Mouse (Mus musculus) C2C12 (cell line): ENCODE data around the gene Mctp2. TPM values are rescaled to one million over a fixed set of nuclear protein-coding genes. Genes with fewer than 3 reads are reported as not detected.

Experiments
- H3K27me3 ChIP-seq: one replicate; pipeline ENCODE4 v1.6.1; 2011; ENCODE audit not compliant: control insufficient read depth, insufficient read depth, insufficient read length
- H3K36me3 ChIP-seq: one replicate; pipeline ENCODE4 v1.6.1; 2011; ENCODE audit not compliant: control insufficient read depth, insufficient read depth
- H3K4me3 ChIP-seq: one replicate; pipeline ENCODE4 v1.5.1; 2011; ENCODE audit warnings: mild to moderate bottlenecking, control low read depth; ENCODE audit not compliant: poor library complexity, insufficient read depth, severe bottlenecking
- H3K79me2 ChIP-seq: one replicate; pipeline ENCODE4 v1.6.1; 2011; ENCODE audit not compliant: control insufficient read depth, insufficient read depth
- H3K79me3 ChIP-seq: one replicate; pipeline ENCODE4 v1.6.1; 2011; ENCODE audit warnings: low read depth, control low read depth
- H3ac ChIP-seq: one replicate; pipeline ENCODE3; 2011; ENCODE audit warnings: low read depth; ENCODE audit not compliant: control insufficient read depth, insufficient read length
- CEBPB ChIP-seq: IDR thresholded peaks from one replicate; pipeline ENCODE4 v1.6.1; 2011; ENCODE audit warnings: low read depth, mild to moderate bottlenecking, control low read depth, moderate library complexity
- CTCF ChIP-seq: IDR thresholded peaks from one replicate; pipeline ENCODE4 v1.5.1; 2011; ENCODE audit not compliant: control insufficient read depth, insufficient read depth, insufficient read length
- FOSL1 ChIP-seq: IDR thresholded peaks from one replicate; pipeline ENCODE4 v1.8.0; 2011; ENCODE audit warnings: mild to moderate bottlenecking, low read length; ENCODE audit not compliant: poor library complexity, insufficient read depth, severe bottlenecking
- MAX ChIP-seq: IDR thresholded peaks from one replicate; pipeline ENCODE4 v1.6.1; 2011; ENCODE audit warnings: mild to moderate bottlenecking, control low read depth
- MYOD1 ChIP-seq: IDR thresholded peaks from one replicate; pipeline ENCODE4 v1.6.1; 2011; ENCODE audit warnings: low read depth; ENCODE audit not compliant: control insufficient read depth, insufficient read length
- MYOG ChIP-seq: IDR thresholded peaks from one replicate; pipeline ENCODE4 v1.6.1; 2011; ENCODE audit not compliant: control insufficient read depth, insufficient read length; ENCODE audit errors: extremely low read depth
- USF1 ChIP-seq: IDR thresholded peaks from one replicate; pipeline ENCODE4 v1.6.1; 2011; ENCODE audit warnings: low read depth, mild to moderate bottlenecking, control low read depth, moderate library complexity
- polyA plus RNA-seq: library from polyadenylated mRNA; unstranded; fragments of >200 nt; fragmentation: generic; extraction: Trizol; gene quantifications from one replicate; pipeline ENCODE4 v1.2.1, GENCODE M21; 2012; ENCODE audit warnings: missing spikeins

The Mctp2 gene
- polyA plus RNA-seq, 1 experiment, result 0.81 TPM

GRCm38 (mm10) chr7:72215563-72216215 lies 90.7 kb downstream of the Mctp2 start:
- Histone ChIP-seq H3K79me3 (no peaks in the 10 kb centered on the region), H3K4me3 (no peak overlapping the region), H3K79me2 (no peaks in the 10 kb centered on the region), H3K27me3 (no peaks in the 10 kb centered on the region), H3ac (no peak overlapping the region), H3K36me3 (no peaks in the 10 kb centered on the region)
- no peak for TF ChIP-seq MAX
- no peak for TF ChIP-seq FOSL1
- TF ChIP-seq CTCF, result no peak
- no peak for TF ChIP-seq MYOD1
- TF ChIP-seq MYOG, result no peak
- TF ChIP-seq USF1, result no peak
- TF ChIP-seq CEBPB, result no peak

DNA sequence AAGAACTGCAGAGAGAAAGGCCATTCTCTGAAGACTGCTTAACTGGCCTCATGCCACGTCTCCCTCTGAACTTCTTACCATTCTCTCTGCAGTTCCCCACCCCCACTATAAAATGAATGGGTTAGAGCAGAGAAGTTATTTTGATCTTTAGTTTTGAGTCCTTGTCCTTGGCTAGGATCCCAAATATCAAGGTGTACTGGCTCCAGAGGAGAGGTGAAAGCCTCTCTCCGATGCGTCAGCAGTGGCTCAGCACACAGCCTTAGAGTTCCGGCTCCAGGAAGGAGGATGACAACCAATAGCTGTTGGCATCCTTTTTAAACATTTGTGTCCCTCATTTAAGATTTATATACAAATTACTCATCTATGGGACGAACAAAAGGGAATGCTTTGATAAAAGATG lies 96.2 kb downstream of the Mctp2 start:
- Histone ChIP-seq H3K79me2 (no peaks in the 10 kb centered on the region), H3K79me3 (no peaks in the 10 kb centered on the region), H3ac (no peak overlapping the region), H3K27me3 (peaks cover 3% of the 10 kb centered on the region), H3K4me3 (no peak overlapping the region), H3K36me3 (no peaks in the 10 kb centered on the region)
- TF ChIP-seq USF1 (no peak), CEBPB (no peak), MYOD1 (no peak), MYOG (no peak), FOSL1 (no peak), MAX (no peak), CTCF (no peak)

- Histone ChIP-seq H3K79me3 (no peaks in the 10 kb centered on the region), H3K4me3 (no peak overlapping the region), H3K79me2 (no peaks in the 10 kb centered on the region), H3ac (no peak overlapping the region), H3K27me3 (peaks cover 3% of the 10 kb centered on the region), H3K36me3 (no peaks in the 10 kb centered on the region)
- TF ChIP-seq MYOD1, result no peak
- no peak for TF ChIP-seq CEBPB
- no peak for TF ChIP-seq FOSL1
- TF ChIP-seq USF1, result no peak
- no peak for TF ChIP-seq MYOG
- TF ChIP-seq MAX, result no peak
- TF ChIP-seq CTCF, result no peak
Observed at GRCm38 (mm10) chr7:72209296-72209695, 97.1 kb downstream of the Mctp2 start.

- peaks cover 3% of the 10 kb centered on the region for H3K27me3 ChIP-seq
- H3K4me3 ChIP-seq, result no peak overlapping the region
- no peak overlapping the region for H3ac ChIP-seq
- H3K79me2 ChIP-seq, result no peaks in the 10 kb centered on the region
- no peaks in the 10 kb centered on the region for H3K79me3 ChIP-seq
- H3K36me3 ChIP-seq, result no peaks in the 10 kb centered on the region
- no peak for TF ChIP-seq MAX
- no peak for TF ChIP-seq FOSL1
- TF ChIP-seq MYOG, result no peak
- TF ChIP-seq CEBPB, result no peak
- no peak for TF ChIP-seq USF1
- no peak for TF ChIP-seq CTCF
- TF ChIP-seq MYOD1, result no peak
Observed at GRCm38 (mm10) chr7:72206841-72207240, 99.6 kb downstream of the Mctp2 start.

- Histone ChIP-seq H3K79me3 (no peaks in the 10 kb centered on the region), H3K27me3 (no peaks in the 10 kb centered on the region), H3K36me3 (no peaks in the 10 kb centered on the region), H3ac (no peak overlapping the region), H3K4me3 (no peak overlapping the region), H3K79me2 (no peaks in the 10 kb centered on the region)
- TF ChIP-seq MYOG (no peak), MYOD1 (no peak), FOSL1 (no peak), CTCF (no peak), USF1 (no peak), MAX (no peak), CEBPB (no peak)
Observed at GRCm38 (mm10) chr7:72195709-72196108, 110.7 kb downstream of the Mctp2 start.
